Mouse (Mus musculus) ES-E14 (cell line): Measurements from ENCODE around the gene Neurl4. TPM values are rescaled to one million over a fixed set of nuclear protein-coding genes. Genes with fewer than 3 reads are reported as not detected.

Experiments
- DNase-seq: peaks from one replicate; pipeline ENCODE4 v3.0.0-alpha.2; 2013; ENCODE audit warnings: low read depth, low spot score
- H3K27ac ChIP-seq: 2 replicates; pipeline ENCODE4 v1.5.1; 2012; ENCODE audit warnings: low read depth, mild to moderate bottlenecking, low read length, moderate library complexity, mixed read lengths; ENCODE audit not compliant: poor library complexity, insufficient read depth, severe bottlenecking
- H3K36me3 ChIP-seq: 2 replicates; pipeline ENCODE4 v1.6.1; 2012; ENCODE audit warnings: mild to moderate bottlenecking, low read length, moderate library complexity, mixed read lengths; ENCODE audit not compliant: control insufficient read depth, poor library complexity, insufficient read depth, severe bottlenecking
- H3K4me1 ChIP-seq, 2 experiments: fragments of 150-350 bp in 1 of 2; sonication (generic) in 1 of 2; 2 replicates each; pipeline ENCODE4 v1.6.1; 2012; ENCODE audit warnings: low read length in 2 of 2, mild to moderate bottlenecking in 1 of 2, mixed read lengths in 1 of 2; ENCODE audit not compliant: control insufficient read depth in 2 of 2, insufficient read depth in 2 of 2, poor library complexity in 1 of 2
- H3K4me3 ChIP-seq, 2 experiments: fragments of 150-350 bp in 1 of 2; sonication (generic) in 1 of 2; 2 replicates each; pipeline ENCODE4 v1.5.1; 2012; ENCODE audit warnings: low read length in 2 of 2, low read depth in 1 of 2, mild to moderate bottlenecking in 1 of 2, mixed read lengths in 1 of 2; ENCODE audit not compliant: insufficient read depth in 1 of 2, poor library complexity in 1 of 2, severe bottlenecking in 1 of 2
- H3K9ac ChIP-seq: 2 replicates; pipeline ENCODE4 v1.6.1; 2012; ENCODE audit warnings: low read depth, mild to moderate bottlenecking, low read length, mixed read lengths; ENCODE audit not compliant: poor library complexity, insufficient read depth, severe bottlenecking
- H3K9me3 ChIP-seq: fragments of 150-350 bp; sonication (generic); 2 replicates; pipeline ENCODE4 v1.6.1; 2012; ENCODE audit warnings: low read depth, mild to moderate bottlenecking, low read length; ENCODE audit not compliant: control insufficient read depth, insufficient read depth
- CHD2 ChIP-seq: IDR thresholded peaks from 2 replicates; pipeline ENCODE4 v1.6.1; 2014; ENCODE audit warnings: mild to moderate bottlenecking, low read depth, low read length, inconsistent platforms
- HCFC1 ChIP-seq: IDR thresholded peaks from 2 replicates; pipeline ENCODE4 v1.6.1; 2012; ENCODE audit warnings: low read length, inconsistent platforms, borderline replicate concordance; ENCODE audit not compliant: insufficient read depth
- MAFK ChIP-seq: IDR thresholded peaks from 2 replicates; pipeline ENCODE4 v1.6.1; 2014; ENCODE audit warnings: mild to moderate bottlenecking, low read depth, low read length, inconsistent platforms; ENCODE audit not compliant: insufficient read depth
- ZC3H11A ChIP-seq: IDR thresholded peaks from 2 replicates; pipeline ENCODE4 v1.6.1; 2012; ENCODE audit warnings: low read depth, mild to moderate bottlenecking, inconsistent platforms, low read length, borderline replicate concordance
- ZNF384 ChIP-seq: IDR thresholded peaks from 2 replicates; pipeline ENCODE4 v1.6.1; 2012; ENCODE audit warnings: low read depth, low read length, inconsistent platforms
- in situ Hi-C, 2 experiments: fragments of 600-800 bp; cut with MboI; formaldehyde crosslinking; loops; one replicate each; pipeline ENCODE4 v1.15.1; 2025; ENCODE audit warnings: low sequenced_read_pairs in 2 of 2, inconsistent platforms in 1 of 2; ENCODE audit not compliant: unreplicated experiment in 2 of 2
- total RNA-seq: library from RNA; depleted of rRNA; stranded (reverse); fragments of 300-350 nt; gene quantifications from 2 replicates; pipeline ENCODE4 v1.2.3, GENCODE M21; 2012

The Neurl4 gene
- total RNA-seq, 1 experiment: 66.3 TPM

DNA sequence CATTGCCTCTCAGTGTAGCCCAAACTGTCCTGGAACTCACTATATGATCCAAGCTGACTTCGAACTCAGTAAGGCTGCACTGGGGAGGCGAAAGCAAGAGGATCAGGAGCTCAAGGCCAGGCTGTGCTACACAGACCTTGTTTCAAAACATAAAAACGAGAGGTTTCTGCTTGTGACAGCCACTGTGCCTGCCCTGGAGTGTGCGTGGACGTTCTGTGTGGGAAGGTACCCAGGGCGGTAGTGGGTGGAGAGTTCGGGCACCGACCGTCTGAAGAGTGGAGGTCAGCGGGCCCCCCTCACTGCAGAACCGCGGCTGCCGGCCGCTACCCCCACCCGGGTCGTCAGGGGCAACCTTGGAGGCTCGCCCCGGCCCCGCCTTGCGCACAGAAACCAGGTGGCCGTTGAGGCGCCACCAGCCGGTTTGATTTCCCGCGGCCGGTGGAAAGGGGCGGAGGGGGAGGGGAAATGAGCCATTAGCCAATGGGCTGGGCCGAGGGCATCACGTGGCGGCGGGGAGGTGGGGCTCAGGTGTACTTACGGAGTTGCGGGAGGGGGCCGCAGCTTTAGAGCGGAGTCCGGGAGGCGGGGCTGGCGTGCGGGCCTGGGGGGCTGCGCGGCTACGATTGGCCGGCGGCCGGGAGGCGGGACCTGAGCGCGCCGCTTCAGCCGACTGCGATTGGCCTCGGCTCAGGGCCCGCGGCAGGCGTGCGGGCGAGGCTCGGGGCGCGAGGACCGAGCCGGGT is 34.4 kb downstream of the Neurl4 start, which contains the start of gene Ybx2:
Ybx2 (plus strand) TSS at position 660 of the 743 bp plus-strand sequence.
- H3K9me3 ChIP-seq: no peaks in the 10 kb centered on the region
- peaks cover 0 to 22% of the 10 kb centered on the region in 2 experiments; a peak in 2 of 4 replicates for H3K4me1 ChIP-seq
- in situ Hi-C loops: loop anchor here in 1 of 2 experiments (10.0 kb wide), 1 partner anchor 279 kb away; the partner anchor contains the start of gene Slc16a11
- peak within 1 kb of the TSS; percentile 77 for H3K9ac ChIP-seq
- peak; percentile 93 for DNase-seq
- H3K27ac ChIP-seq: peak within 1 kb of the TSS; percentile 54; the same call in 1 of the 2 replicates
- peak within 1 kb of the TSS; percentile 59 to 82 for H3K4me3 ChIP-seq
- TF ChIP-seq HCFC1: no peak
- TF ChIP-seq ZNF384: no peak
- no peak for TF ChIP-seq CHD2
- no peak for TF ChIP-seq MAFK
- no peak for TF ChIP-seq ZC3H11A
- H3K36me3 ChIP-seq: no peaks in the 10 kb centered on the region

DNA sequence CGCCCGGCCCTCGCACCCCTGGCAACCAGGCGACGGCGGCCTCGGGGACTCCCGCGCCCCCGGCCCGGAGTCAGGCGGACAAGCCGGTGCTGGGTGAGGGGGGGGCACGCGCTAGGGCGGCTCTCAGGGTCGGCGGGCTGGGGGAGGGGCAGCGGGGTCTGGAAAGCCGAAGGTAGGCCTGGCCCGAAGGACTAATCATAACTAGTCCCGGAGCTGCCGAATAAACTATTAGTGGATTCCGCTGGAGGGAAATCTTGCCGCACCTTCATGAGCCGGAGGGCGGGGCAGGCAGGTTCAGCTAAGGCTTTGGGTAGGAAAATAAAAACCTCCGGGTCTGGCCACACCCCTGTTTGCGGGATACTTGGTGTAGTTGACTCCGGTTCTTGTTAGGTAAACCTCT is 35.3 kb downstream of the Neurl4 start:
- in situ Hi-C loops: loop anchor here in 1 of 2 experiments (10.0 kb wide), 1 partner anchor 279 kb away; the partner anchor contains the start of gene Slc16a11
- H3K4me1 ChIP-seq: peaks cover 0 to 24% of the 10 kb centered on the region in 2 experiments; a peak in 2 of 4 replicates
- no peak for DNase-seq

DNA sequence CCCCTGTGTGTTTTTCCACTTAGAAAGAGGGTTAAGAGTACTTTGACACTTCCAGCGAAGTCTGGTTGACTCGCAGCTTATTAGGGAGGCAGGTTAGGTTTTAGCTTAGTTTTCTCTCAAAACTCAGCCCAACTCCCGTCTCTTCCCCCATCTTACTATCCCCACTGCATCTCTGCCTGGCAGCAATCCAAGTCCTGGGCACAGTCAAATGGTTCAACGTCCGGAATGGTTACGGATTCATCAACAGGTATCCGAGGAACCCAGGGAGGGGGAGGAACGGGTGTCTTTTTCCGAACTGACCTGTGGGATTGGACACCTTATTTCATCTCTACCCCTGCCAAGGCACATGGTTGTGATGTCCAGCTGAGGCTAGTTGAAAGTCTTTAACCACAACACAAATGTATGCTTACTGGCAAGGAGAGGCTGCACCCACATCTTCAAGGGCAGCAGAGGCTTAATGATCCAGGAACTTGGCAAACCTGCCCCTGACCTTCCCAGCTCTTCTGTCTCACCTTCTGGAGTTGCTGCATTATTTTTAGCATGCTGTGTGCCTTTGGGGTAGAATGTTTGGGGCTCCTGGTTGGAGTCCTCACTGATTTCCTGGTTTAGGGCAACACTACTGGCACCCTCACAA is 36.0 kb downstream of the Neurl4 start:
- DNase-seq: no peak
- Histone ChIP-seq H3K4me1 (peaks cover 0 to 24% of the 10 kb centered on the region in 2 experiments; a peak in 2 of 4 replicates), H3K9me3 (no peaks in the 10 kb centered on the region), H3K9ac (peak overlapping the region; percentile 49; the same call in 1 of the 2 replicates), H3K4me3 (peak overlapping the region; percentile 59 to 82; a peak in 3 of 4 replicates), H3K27ac (no peak overlapping the region), H3K36me3 (no peaks in the 10 kb centered on the region)
- in situ Hi-C loops: loop anchor here in 1 of 2 experiments (10.0 kb wide), 1 partner anchor 278 kb away; the partner anchor contains the start of gene Slc16a11
- TF ChIP-seq HCFC1: no peak
- TF ChIP-seq CHD2: no peak
- TF ChIP-seq ZC3H11A: no peak
- TF ChIP-seq MAFK: no peak
- no peak for TF ChIP-seq ZNF384

More for the DNA sequence above, 35.3 kb downstream of the Neurl4 start:
- TF ChIP-seq CHD2 (no peak), ZNF384 (no peak), ZC3H11A (no peak), HCFC1 (no peak), MAFK (no peak)
- Histone ChIP-seq H3K4me3 (peak overlapping the region; percentile 59 to 82), H3K27ac (no peak overlapping the region), H3K9ac (peak overlapping the region; percentile 77), H3K9me3 (no peaks in the 10 kb centered on the region), H3K36me3 (no peaks in the 10 kb centered on the region)

DNA sequence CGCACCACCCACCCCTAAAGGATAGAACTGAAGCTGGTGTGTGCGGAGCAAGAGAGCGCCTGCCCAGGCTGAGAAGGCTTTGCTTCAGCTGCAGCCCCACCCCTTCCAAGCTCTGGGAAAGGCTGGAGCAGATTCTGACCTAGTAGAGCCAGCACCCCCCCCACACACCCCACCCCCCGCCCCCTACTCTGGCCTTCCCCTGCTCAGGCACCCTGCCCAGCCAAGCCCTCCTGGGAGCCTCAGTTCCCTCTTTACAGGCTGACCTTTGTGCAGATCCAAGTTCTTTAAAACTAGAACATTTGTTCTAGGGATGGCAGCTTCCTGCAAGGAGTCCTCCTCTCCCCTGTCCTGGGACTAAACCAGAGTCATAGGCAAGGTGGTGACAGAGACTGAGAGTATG is 36.5 kb downstream of the Neurl4 start:
- no peaks in the 10 kb centered on the region for H3K9me3 ChIP-seq
- no peaks in the 10 kb centered on the region for H3K36me3 ChIP-seq
- peaks cover 0 to 24% of the 10 kb centered on the region in 2 experiments; a peak in 2 of 4 replicates for H3K4me1 ChIP-seq
- H3K4me3 ChIP-seq: no peak overlapping the region
- H3K27ac ChIP-seq: no peak overlapping the region
- no peak for TF ChIP-seq ZNF384
- TF ChIP-seq ZC3H11A: no peak
- no peak for TF ChIP-seq HCFC1
- no peak for TF ChIP-seq CHD2
- TF ChIP-seq MAFK: no peak
- no peak overlapping the region for H3K9ac ChIP-seq
- in situ Hi-C loops: loop anchor here in 1 of 2 experiments (10.0 kb wide), 1 partner anchor 277 kb away; the partner anchor contains the start of gene Slc16a11
- DNase-seq: no peak
